Mouse (Mus musculus): ENCODE results near the gene Prkg1. TPM values are rescaled to one million over a fixed set of nuclear protein-coding genes. Genes with fewer than 3 reads are reported as not detected.
"Not testable (repeated sequence)": the region's sequence is repeated elsewhere in the genome, so short reads cannot be mapped to it uniquely, and the experiment has no call there.

The Prkg1 gene
- total RNA-seq, 2 experiments from 2014 or later: 0.75 to 1.1 TPM

GRCm38 (mm10) chr19:30548411-30549043 is 1216.3 kb downstream of the Prkg1 start:
- peak; percentile 52; the same call in 1 of the 2 replicates for ATAC-seq (replicated peaks; ENCODE audit: poor library complexity)

GRCm38 (mm10) chr19:30539365-30539941 is 1225.4 kb downstream of the Prkg1 start:
- not testable (repeated sequence) for ATAC-seq (replicated peaks; ENCODE audit: poor library complexity)

GRCm38 (mm10) chr19:30516771-30517170 is 1248.1 kb downstream of the Prkg1 start:
- ATAC-seq (replicated peaks; ENCODE audit: poor library complexity): no peak

Other genes starting within 250 kb of the Prkg1 start
- gene A1cf, start 103.7 kb upstream of the Prkg1 start, total RNA-seq (2015): not detected in 2 replicates
- not detected in 2 replicates for gene A1cf, start 103.7 kb upstream of the Prkg1 start, total RNA-seq (2017)

Measured in megakaryocyte progenitor cell, adult 5-6 weeks (primary cell).